Mouse (Mus musculus): ENCODE data around the gene Diexf. TPM values are rescaled to one million over a fixed set of nuclear protein-coding genes. Genes with fewer than 3 reads are reported as not detected.

Diexf gene
- total RNA-seq, 2 experiments from 2014 or later = 10.2 to 13.6 TPM

DNA sequence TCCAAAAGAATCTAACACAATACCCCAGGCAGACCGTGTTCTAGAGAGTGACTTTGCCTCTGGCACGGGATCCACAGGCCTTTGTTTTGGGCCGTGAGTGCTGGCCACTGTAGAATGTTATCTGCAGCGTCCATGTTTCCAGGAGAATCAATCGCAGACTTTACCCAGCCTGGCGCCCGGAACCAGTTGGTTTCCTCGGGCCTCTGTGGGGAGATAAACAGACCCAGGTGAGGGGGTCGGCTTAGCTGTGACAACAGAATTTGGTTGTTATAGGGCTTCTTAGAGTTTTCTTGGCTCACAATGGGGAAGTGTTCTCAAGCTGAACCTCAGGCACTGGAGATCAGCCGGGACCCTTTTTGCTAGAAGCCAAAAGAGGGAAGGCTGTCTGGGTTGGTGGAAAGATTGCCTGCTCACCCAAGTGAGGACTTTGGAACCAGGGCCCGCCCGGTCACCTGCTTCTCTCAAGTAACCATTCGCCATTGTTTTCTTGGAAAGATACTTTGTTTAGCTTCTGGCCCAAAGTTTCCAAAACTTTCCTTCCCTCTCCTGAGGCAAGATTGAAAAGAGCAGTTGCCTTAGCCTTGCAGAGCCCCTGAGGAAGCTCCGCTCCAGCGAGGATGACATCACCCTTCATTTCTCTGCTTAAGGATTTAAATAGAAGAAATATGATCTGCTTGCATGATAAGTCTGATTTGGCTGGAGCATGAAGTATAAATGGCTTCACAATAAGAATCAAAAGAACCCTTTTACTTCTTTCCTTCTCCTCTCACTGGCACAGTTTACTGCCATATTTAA, 26.4 kb upstream of the Diexf start:
- intact Hi-C loops (cut with DNase I) = no loop called here
- no peak for TF ChIP-seq CTCF (IDR thresholded peaks at IDR 0.05)
- Histone ChIP-seq H3K27ac (no peak overlapping the region; the same call in 1 of the 2 replicates), H3K4me3 (peak overlapping the region; percentile 37)
- DNase-seq = no peak

DNA sequence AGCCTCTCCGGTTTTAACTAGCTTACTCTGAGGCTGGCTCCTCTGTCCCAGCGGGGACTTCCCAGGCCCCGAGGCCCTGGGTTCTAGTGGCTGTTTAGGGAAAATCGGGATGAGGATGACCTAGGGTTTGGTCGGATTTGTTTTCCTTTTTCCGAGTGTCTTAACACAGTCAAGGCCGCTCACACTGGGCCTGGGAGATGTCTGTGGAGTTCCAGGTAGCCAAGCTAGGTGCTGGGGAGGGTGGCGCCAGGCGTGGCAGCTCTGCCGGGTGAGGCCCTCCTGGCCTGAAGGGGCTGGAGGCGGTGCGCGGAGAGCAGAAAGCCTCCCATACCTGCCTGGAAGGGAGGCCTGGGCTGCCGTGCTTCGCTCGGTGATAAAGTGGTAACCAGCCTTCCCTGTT, 23.5 kb upstream of the Diexf start:
- intact Hi-C loops (cut with DNase I) = no loop called here
- no peak for DNase-seq
- Histone ChIP-seq H3K27ac (no peak overlapping the region), H3K4me3 (peak overlapping the region; percentile 60)
- no peak for TF ChIP-seq CTCF (IDR thresholded peaks at IDR 0.05)

DNA sequence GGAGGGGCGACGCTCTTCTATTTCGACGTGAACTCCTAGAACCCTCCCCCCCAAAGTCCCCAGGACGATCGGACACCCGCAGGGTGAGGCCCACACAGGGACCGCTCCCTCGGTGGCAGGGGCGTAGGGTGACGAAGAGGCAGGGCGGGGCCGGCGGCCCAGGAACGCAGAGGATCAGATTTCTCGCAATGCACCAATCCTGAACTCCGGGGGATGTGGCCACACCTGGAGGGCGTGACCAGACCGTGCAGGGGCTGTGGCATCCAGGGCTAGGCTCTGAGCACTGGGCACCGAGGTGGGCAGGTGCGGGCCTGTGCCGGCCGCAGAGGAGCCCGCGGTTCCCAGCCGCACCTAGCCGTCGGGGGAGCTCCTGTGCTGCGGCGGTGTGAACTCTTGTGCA, 22.8 kb upstream of the Diexf start, which contains the start of gene Irf6:
Gene Irf6, plus strand, starts transcription at position 240 of the 400 bp plus-strand sequence.
- no peak for TF ChIP-seq CTCF (IDR thresholded peaks at IDR 0.05)
- Histone ChIP-seq H3K27ac (no peak within 1 kb of the TSS), H3K4me3 (peak within 1 kb of the TSS; percentile 60)
- DNase-seq = peak; percentile 52
- intact Hi-C loops (cut with DNase I) = no loop called here

DNA sequence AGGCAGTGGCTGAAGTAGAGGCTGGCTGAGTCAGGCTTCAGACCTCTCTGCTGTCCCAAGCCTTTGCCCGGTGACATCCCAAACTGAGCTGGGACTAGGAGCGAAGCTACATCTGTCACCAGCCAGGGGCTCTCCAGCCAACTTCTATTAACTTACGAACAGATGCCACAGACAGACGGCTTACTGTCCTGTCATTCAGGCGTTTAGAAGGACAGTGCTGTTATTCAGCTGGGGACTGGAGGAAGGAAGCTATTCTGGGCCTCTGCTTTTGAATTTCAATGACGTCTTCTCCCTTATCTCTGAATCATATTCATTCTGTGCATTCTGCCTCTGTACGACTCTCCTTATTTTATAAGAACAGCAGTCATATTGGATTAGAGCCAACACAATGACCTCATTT, 21.1 kb upstream of the Diexf start:
- no peak overlapping the region for H3K27ac ChIP-seq
- intact Hi-C loops (cut with DNase I) = no loop called here

GRCm38 (mm10) chr1:193149231-193149630, 19.2 kb upstream of the Diexf start:
- no peak for TF ChIP-seq CTCF (IDR thresholded peaks at IDR 0.05)
- DNase-seq = no peak
- intact Hi-C loops (cut with DNase I) = no loop called here
- H3K27ac ChIP-seq = no peak overlapping the region
- H3K4me3 ChIP-seq = no peak overlapping the region

More for the DNA sequence above, 21.1 kb upstream of the Diexf start:
- DNase-seq = no peak
- TF ChIP-seq CTCF (IDR thresholded peaks at IDR 0.05) = no peak
- no peak overlapping the region for H3K4me3 ChIP-seq

GRCm38 (mm10) chr1:193146416-193146815, 16.3 kb upstream of the Diexf start:
- Histone ChIP-seq H3K4me3 (no peak overlapping the region), H3K27ac (no peak overlapping the region)
- TF ChIP-seq CTCF (IDR thresholded peaks at IDR 0.05) = no peak
- DNase-seq = no peak
- intact Hi-C loops (cut with DNase I) = no loop called here

DNA sequence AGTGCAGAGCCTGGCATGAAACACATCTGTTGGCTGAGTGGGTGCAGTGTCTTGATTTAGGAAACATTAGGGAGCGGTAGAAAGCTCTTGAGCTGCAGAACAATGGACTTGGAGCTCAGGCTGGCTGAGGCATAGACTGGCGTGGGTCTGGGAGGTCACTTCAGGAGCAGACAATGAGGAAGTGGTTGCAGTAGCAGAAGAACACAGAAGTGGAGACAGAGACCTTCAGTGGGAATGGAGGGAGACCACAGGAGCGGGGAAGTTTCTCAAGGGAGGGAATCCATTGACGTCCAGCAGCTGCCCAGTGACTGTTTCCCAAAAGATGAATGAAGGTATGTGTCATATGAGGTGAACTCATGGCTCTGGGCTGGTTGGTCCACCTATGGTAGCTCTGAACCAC, 15.0 kb upstream of the Diexf start:
- no peak for TF ChIP-seq CTCF (IDR thresholded peaks at IDR 0.05)
- Histone ChIP-seq H3K4me3 (no peak overlapping the region), H3K27ac (no peak overlapping the region)
- intact Hi-C loops (cut with DNase I) = no loop called here
- no peak for DNase-seq

DNA sequence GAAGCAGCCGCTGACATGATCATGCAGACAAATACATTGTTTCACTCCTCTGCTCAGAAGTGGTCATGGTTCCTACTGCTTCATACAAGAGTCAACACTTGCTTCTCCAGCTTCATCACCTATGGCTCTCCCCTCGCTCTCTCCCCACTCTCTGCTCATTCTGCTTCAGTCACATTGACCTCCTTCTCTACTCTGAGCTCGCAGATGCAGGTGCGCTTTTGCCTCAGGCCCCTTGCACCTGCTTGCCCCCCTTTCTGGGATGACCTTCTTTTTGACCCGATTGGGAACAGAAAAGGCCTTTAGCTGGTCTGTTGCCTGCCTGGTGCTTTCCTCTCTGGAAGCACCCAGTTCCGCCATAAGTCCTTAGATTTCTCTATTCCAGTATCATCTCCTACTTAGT, 14.4 kb upstream of the Diexf start:
- DNase-seq = no peak
- Histone ChIP-seq H3K4me3 (no peak overlapping the region), H3K27ac (no peak overlapping the region)
- intact Hi-C loops (cut with DNase I) = no loop called here
- TF ChIP-seq CTCF (IDR thresholded peaks at IDR 0.05) = no peak

DNA sequence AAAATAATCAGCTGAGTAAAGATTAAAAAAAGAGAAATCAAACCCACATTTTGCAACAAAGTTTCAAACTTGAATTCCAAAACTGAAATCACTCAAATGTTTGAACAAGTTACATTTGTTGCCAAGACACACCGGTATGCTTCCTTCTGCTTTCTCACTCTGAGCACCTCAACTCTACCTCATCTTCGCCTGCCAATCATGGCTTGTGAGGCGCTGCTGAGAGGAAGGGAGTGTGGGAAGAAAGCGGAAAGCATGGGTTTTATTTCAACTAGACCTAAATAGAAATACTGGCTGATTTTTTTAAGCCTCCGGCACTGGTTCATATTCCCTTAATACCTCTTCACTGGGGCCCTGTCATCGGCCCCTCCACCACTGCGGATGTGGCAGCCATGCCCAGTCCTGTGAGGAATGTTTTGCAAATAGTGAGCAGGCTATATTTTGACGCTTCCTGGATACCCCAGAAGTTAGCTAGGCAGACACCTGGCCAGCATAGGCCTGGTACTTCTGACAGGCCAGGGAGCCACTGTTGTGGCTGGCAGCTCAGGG, 12.5 kb upstream of the Diexf start:
- DNase-seq = no peak
- Histone ChIP-seq H3K4me3 (no peak overlapping the region), H3K27ac (no peak overlapping the region)
- intact Hi-C loops (cut with DNase I) = no loop called here
- TF ChIP-seq CTCF (IDR thresholded peaks at IDR 0.05) = no peak

DNA sequence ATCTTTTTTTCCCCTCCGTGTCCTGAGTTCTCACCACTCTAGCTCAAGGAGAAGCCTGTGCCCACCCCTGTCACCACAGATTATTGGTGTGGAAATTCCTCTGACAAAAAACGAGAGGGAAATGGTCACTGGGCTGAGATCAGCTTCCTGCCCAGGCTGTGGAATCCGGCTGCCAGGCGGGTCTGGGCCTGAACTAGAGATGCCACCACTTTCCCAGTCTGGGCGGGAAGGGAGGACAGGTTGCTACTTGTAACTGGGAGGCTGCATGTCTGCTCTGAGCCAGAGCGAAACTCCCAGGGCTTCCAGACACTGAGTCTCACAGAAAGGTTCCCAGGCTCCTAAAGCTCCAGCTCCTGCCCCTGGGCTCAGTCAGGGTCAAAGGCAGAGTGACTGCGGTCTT, 11.0 kb upstream of the Diexf start:
- DNase-seq = no peak
- TF ChIP-seq CTCF (IDR thresholded peaks at IDR 0.05) = no peak
- intact Hi-C loops (cut with DNase I) = no loop called here
- H3K4me3 ChIP-seq = no peak overlapping the region
- H3K27ac ChIP-seq = no peak overlapping the region

DNA sequence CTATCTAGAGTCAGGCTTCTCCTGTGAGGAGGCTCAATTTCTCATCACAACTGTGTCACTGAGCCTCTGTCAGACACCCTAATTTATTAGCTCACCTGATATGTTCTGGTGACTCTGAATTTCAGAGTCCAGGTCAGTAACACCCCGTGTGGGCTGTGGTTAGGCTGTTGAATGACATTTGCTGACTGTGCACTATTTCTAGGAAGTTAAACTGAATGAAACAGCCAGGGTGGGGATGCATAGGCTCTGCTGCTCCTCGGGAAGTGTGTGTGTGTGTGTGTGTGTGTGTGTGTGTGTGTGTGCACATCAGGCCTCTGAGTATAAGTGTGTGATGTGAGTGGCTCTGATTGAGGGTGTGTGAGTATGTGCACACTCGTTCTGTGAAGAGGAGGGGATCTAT, 8.6 kb upstream of the Diexf start:
- DNase-seq = no peak
- Histone ChIP-seq H3K27ac (no peak overlapping the region), H3K4me3 (no peak overlapping the region)
- intact Hi-C loops (cut with DNase I) = no loop called here
- TF ChIP-seq CTCF (IDR thresholded peaks at IDR 0.05) = no peak

- no peak overlapping the region for H3K4me3 ChIP-seq
- intact Hi-C loops (cut with DNase I) = no loop called here
Measured at GRCm38 (mm10) chr1:193138087-193138486, 8.0 kb upstream of the Diexf start.

DNA sequence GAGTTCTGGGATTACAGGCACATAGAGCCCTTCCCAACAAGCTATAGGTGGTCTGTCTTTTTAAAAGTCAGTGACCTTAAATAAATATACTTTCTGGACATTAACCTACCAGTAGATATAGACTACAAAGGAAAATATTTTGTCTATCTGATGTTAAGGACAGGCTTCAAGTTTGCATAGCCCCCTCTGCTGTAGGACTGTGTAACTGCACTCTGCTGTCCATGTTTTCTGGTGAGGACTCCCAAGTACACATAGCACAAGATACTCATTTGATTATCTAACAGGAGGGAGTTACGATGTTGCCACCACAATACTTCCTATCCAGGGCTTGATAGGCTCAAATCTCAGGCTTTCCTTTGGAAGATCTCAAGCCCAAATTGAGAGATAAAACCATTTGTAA, 3.7 kb upstream of the Diexf start:
- DNase-seq = no peak
- no peak overlapping the region for H3K27ac ChIP-seq
- peak; percentile 15; the same call in 1 of the 2 replicates for TF ChIP-seq CTCF (IDR thresholded peaks at IDR 0.05)
- intact Hi-C loops (cut with DNase I) = no loop called here
- no peak overlapping the region for H3K4me3 ChIP-seq

More at GRCm38 (mm10) chr1:193138087-193138486, 8.0 kb upstream of the Diexf start:
- no peak for TF ChIP-seq CTCF (IDR thresholded peaks at IDR 0.05)
- H3K27ac ChIP-seq = no peak overlapping the region
- DNase-seq = no peak

GRCm38 (mm10) chr1:193132385-193132784, 2.3 kb upstream of the Diexf start:
- intact Hi-C loops (cut with DNase I) = no loop called here
- H3K4me3 ChIP-seq = no peak overlapping the region

More at GRCm38 (mm10) chr1:193132385-193132784, 2.3 kb upstream of the Diexf start:
- no peak for TF ChIP-seq CTCF (IDR thresholded peaks at IDR 0.05)
- no peak for DNase-seq
- H3K27ac ChIP-seq = no peak overlapping the region
